Mouse (Mus musculus): Measurements from ENCODE around the gene Ceacam1.

DNA sequence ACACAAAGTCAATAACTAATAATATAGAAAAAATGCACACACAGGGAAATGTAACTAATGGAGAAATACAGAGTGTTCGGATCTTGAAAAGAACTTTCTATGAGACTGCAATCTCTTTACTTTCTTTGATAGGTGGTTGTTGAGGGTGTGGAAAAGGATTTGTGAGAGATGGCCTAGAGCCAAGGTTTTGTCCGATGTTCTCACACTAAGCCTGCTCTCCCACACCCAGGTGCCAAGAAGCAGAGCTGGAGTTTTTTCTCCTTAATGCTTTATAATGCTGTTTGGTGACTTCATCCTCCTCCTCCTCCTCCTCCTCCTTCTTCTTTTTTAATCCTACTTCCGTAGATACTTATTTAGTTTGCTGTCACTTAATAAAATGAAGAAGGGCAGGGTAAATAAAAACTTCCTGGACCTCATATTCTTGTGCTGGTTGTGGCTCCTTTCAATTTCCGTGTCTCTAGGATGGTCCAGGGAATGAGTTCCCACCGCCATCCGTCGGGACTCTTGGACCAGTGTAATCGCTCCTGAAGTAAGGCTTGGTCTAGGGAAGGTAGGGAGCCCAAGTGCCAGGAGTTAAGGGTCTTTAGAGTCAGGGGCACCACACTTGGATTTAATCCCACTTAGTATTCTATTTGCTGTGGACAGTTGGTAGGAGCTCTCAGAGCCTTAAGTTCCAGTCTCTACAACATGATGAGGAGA is 38.1 kb downstream of the Ceacam1 start:
- TF ChIP-seq CTCF (IDR thresholded peaks at IDR 0.05; ENCODE audit: control insufficient read depth, insufficient read depth, low read length) = no peak
- no peak for TF ChIP-seq POLR2A (IDR thresholded peaks at IDR 0.05; ENCODE audit: borderline replicate concordance, control insufficient read depth, low read depth, low read length)

All from bone marrow, adult 2 months (tissue).